Mouse (Mus musculus): ENCODE measurements at regions not wholly inside any gene's neighbourhood (a gene's known extent, or its start where the extent isn't known, plus 50 kb on each side); places are given as distances from the start of the nearest gene placed in this dataset.

DNA sequence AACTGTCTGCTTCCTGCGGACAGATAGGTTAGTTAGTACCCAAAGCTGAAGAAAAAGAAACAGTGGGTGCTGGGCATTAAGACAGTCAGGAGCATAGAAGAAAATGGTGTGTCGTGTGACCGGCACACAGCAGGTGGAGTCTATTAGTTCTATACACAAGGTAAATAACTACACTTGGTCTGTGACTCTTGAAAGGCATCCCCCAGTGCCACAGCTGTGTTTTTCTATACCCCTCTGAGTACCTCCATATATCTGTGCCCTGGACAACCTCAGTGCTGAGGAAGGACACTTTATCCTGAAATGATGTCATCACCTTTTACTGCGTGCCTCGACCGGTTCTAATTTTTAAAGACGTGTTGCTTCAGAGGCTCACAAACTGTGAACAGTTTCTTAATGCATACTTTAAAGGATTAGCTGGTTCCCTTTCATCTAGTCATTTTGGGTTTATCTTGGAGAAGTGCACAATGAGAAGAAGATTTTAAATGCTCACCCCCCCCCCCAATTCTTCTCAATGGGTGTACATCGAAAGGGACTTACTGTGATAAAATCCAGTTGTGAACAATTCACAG is 666.1 kb downstream of the Pkhd1 start:
- no peak for DNase-seq (ENCODE audit: low spot score)

DNA sequence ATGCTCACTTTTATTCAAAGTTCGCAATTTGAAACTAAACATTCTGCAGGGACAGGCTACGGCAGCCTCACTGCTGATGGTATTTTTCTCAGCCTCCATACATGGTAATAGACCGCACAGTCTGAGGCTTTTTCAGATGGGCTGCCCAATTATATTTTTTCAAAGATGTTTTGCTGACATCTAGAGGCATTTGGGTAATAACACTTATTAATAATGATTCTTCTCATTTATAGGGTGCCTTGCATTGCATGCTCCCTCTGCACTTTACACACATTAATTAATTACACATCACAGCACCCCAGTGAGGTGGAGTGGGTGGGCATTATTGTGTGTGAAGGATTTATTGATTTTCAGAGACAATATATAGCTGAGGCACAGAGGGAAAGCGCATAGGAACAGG is 644.5 kb downstream of the Pkhd1 start:
- peak; percentile 64 for DNase-seq (ENCODE audit: low spot score)

DNA sequence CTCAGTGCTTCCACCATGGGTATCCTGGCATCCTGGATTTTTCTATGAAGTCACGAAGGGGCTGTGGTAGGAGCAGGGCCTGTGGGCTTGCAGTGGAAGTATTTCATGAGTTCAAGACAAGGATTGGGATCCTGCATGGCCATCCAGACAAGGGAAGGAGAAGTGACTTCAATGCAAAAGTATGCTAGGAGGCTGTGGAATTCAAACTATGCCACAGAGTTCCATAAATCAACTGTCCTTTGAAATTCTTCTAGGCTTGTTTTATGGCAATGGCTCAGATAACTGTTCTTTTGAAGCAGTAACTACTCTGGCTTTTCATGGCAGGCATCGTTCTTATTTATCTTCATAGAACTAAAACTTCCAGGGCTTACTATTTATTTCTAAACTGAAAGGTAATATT is 643.9 kb downstream of the Pkhd1 start:
- DNase-seq (ENCODE audit: low spot score) = no peak

DNA sequence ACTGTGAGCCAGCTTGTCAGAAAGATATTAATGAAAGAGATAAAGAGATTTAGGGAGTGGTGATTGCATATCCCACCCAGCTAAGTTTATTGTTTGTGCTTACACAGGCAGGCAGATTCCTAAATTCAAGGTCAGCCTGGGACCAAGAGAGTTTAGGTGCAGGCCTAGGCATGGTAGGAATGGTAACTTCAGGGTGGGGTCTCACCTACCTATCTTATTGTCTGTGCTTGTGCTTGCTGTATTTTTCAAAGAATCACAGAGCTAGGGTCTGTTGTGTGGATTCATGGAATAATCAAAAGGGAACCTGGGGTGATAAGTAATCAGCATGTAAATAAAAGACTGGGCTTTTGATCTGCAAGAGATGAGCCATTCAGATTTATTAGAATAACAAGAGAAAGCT is 642.4 kb downstream of the Pkhd1 start:
- DNase-seq (ENCODE audit: low spot score) = no peak

DNA sequence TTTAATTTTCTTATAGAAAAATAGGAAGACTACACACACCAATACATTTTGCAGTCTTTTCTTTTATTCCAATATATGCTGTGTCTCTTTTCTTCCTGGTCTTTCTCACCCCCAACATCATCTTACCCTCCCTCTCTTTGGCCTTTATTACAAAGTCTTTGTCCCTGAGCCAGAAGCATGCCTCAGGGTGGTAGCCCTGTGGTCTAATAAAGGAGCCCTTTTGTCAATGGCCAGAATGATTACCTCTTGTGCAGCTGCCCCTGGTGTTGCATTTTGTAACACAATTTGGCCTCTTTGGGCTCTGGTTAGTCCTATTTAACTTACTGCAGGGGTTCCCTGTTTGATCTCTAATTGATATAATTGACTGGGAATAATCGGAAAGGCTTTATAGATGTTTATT is 636.7 kb downstream of the Pkhd1 start:
- DNase-seq (ENCODE audit: low spot score) = no peak

DNA sequence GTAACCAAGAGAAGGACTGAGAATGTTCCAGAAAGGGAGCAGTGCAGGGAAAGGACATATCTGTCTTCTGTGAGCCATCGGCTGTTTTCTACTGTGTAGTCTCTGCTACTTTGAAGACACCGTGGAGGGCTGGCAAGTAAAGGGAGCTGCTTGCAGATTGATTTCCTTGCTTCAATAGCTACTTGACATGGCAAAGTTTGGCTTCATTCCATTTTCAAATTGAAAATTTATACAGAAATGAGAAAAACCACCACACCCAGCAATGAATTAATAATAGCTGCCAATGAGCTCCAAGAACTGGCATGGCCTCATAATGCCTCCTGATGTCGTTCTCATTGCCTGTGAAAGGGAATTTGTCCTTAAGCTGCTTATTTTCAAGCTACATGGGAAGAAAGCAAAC is 635.1 kb downstream of the Pkhd1 start:
- DNase-seq (ENCODE audit: low spot score) = no peak

DNA sequence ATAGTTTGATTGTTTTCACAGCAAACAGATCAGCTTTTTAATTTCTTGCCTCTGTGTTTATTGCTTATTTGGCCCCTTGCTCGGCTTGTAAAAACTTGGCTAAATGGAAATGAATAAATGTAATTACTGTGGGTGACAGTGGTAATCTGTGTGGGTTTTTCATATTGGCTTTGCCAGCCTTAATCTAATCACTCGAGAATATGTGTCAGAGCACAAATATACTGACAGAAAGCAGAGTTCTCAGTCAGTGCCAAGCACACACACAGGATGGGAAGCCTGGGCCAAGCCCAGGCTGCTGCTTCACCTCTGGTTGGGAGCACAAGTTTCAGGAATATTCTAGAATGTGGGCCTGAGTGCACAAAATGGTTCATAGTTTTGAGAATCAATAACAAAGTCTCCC is 634.4 kb downstream of the Pkhd1 start:
- no peak for DNase-seq (ENCODE audit: low spot score)

DNA sequence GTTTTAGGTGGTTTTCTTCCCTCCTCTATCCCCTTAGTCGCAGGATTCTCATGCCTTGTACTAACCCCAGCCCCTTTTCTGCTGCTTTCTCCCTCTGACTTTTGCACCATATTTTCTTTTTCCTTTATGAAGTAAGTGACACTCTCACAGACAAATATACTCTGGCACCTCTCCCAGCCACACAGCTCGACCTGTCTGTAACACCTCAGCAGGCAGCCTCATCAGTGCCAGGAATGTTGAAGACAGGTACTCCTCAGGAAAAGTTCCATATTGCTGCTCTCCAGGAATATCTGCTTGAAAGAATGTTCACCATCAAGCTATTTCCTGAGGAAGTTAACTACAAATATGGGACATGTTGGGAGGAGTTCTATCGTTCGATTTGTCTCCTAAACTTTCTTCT is 627.9 kb downstream of the Pkhd1 start:
- no peak for DNase-seq (ENCODE audit: low spot score)

Data from retina, embryonic 14.5 days (tissue).